Mouse (Mus musculus): ENCODE data around the gene Lmln. TPM values are rescaled to one million over a fixed set of nuclear protein-coding genes. Genes with fewer than 3 reads are reported as not detected.
"Not testable (repeated sequence)": the region's sequence is repeated elsewhere in the genome, so short reads cannot be mapped to it uniquely, and the experiment has no call there.

The Lmln gene
- total RNA-seq, 2 experiments from 2014 or later, result 7.9 to 23.7 TPM

DNA sequence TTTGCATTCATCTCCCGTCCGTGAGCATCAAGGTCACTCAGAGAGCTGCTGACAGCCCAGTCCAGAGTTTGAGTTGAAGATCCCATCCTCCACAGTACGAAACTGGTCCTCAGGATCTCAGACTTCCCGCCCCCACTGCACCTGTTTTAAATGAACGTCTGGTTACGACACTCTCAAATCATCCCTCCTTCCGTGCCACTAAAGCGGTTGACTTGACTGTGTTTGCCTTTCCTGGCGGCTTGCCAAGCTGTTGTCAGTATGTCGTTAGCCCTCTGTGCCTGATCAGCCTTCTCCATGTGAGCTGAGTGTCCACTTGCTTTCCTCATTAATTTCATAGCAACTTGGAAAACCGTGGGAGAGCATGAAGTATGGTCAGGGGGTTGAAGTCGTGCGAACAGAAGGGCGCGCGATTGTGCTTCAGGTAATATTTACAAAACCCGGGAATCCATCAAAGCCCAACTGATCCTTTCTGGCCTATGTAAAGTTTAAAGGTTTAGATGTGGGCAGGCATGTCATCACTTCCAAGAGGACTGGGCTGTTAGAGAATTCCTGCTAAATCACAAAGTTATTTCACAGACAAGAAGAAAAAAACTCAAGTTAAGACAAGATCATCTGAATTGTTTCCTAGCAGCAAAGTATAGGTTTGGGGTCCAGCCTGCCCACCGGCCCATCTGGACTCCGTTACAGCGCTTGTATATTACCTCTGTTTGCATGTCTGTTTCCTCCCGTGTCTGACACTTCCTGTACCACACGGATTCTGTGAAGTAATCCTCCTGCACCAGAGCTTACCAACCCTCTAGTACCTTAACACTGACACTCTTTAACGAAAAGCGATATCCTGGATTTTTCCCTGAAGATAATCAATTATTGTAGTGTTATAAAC lies 61.9 kb downstream of the Lmln start:
- DNase-seq (ENCODE audit: low spot score in 2 of 2), result peak; percentile 37 to 52

GRCm38 (mm10) chr16:33127052-33127451 lies 64.7 kb downstream of the Lmln start:
- DNase-seq (ENCODE audit: low spot score in 2 of 2), result no peak

- DNase-seq (ENCODE audit: low spot score in 2 of 2), result peak in 1 of 2 experiments; percentile 45
Observed at GRCm38 (mm10) chr16:33130731-33131130, 68.4 kb downstream of the Lmln start.

- DNase-seq (ENCODE audit: low spot score in 2 of 2), result no peak
Observed at GRCm38 (mm10) chr16:33133186-33133585, 70.9 kb downstream of the Lmln start.

DNA sequence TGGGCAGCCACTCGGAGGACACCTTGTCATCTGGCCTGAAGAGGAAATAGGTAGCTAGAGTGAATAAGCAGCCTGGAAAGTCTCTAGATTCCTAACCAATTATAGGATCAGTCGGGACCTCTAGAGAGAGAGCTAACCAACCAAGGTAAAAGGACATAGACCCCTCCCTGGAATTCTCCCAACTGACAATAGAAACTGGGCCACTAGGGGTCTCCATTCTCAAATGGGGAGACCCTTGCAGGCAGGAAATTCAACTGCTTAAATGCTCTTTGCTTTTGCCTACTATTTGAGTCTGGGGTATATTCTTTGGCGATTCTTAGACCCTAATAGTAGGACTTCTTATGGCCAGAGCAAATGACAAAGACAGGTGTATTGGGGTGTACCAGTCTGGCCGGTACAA lies 72.8 kb downstream of the Lmln start:
- no peak for DNase-seq (ENCODE audit: low spot score in 2 of 2)

- not testable (repeated sequence) for DNase-seq (ENCODE audit: low spot score in 2 of 2)
Observed at GRCm38 (mm10) chr16:33139061-33139460, 76.7 kb downstream of the Lmln start.

DNA sequence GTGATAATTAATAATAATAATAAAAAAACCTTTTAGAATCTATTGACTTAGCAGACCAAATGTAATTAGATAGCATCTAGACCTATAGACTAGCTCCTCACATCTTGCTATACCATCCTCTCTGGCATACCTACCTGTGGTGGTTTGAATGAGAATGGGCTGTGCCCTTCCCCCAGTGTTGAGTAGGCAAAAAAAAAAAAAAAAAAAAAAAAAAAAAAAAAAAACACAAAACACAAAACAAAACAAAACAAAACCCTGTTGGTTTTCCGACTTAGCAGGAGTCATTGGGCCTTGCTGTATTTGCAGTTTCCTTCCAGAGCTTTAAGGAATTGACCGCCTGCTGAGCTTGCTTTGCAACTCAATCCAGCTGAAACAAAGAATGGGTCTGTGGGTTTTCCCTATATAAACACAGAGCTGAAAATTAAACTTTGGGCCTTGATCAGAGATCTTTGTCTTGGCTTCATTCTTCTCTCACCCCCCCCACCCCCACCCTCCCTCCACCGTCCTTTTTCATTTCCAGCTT lies 79.5 kb downstream of the Lmln start:
- DNase-seq (ENCODE audit: low spot score in 2 of 2), result no peak

DNA sequence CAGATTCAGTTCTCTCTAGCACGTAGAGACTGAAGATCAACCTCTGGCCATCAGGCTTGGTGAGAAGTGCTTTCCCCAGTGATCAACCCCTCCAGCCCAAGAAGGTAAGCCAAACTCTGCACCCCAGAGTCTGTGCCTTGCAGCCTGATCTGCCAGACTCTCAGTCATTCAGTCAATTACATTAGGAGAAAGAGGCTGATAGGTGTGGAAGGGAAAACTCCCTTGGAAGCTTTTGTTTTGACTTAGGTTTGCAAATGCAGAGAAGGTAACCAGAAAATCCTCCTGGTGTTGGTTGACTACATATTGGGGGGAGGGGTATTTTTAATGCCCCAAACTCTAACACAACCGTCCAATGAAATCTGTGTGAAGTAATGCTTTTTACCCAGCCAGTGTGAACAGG lies 81.1 kb downstream of the Lmln start:
- DNase-seq (ENCODE audit: low spot score in 2 of 2), result no peak

DNA sequence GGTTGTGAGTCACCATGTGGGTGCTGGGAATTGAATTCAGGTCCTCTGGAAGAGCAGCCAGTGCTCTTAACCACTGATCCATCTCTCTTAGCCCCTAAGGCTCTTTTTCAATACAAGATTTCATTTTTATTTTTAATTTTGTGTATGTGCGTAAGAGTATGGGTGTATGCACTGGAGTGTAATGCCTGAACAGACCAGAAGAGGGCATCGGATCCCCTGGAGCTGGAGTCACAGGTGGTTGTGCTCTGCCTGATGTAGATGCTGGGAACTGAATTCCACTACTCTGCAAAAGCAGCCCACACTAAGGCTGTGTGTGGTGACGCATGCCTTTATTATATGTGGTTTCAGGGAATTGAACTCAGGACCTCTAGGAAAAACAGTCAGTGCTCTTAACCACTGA lies 83.9 kb downstream of the Lmln start:
- no peak for DNase-seq (ENCODE audit: low spot score in 2 of 2)

DNA sequence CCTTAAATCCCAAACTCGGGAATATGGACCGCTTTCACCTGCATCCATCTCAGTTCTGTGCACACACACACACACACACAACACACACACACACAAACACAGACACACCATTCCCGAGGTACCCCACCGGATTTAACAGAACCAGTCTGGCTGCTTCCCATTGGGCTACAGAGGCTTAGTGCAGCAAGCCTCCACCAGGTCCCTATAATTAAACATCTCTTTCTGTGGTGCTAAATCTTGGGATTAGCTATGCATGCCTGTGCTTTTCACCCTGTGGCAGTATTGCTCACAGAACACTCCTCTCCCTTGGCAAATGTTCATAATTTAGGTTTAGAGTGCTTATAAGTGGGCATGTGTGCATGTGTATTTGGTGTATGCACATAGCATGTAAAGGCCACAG lies 85.8 kb downstream of the Lmln start:
- no peak for DNase-seq (ENCODE audit: low spot score in 2 of 2)

DNA sequence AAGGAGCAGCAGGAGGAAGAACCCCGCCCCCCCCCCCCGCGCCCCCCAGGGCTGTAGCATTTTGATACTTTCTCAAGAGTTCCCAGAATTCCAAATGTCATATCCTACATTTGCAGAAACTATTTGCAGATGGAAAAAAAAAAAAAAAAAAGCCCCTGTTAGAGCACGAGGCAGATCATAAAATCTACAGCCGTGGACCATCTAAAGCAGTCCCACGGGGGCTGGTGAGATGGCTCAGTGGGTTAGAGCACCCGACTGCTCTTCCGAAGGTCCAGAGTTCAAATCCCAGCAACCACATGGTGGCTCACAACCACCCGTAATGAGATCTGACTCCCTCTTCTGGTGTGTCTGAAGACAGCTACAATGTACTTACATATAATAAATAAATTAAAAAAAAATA lies 88.6 kb downstream of the Lmln start:
- not testable (repeated sequence) for DNase-seq (ENCODE audit: low spot score in 2 of 2)

DNA sequence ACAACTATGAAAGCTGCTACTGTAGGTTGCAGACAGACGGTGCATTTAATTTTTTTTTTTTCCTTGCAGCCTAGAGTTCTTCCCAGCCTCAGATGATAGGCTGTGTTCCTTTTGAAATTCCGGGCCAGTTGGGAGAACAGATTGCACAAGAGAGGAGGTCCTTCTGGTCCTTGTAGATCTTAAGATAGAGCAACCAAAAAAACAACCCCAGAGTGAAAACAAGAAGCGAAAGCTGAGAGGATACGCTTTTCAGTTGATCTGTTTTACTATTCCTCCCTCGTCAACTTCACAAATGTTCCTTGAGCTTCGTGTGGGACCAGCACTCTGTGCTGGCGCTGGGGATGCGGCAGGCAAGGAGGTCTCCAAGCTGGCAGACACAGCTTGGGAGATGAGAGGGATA lies 89.2 kb downstream of the Lmln start:
- no peak for DNase-seq (ENCODE audit: low spot score in 2 of 2)

DNA sequence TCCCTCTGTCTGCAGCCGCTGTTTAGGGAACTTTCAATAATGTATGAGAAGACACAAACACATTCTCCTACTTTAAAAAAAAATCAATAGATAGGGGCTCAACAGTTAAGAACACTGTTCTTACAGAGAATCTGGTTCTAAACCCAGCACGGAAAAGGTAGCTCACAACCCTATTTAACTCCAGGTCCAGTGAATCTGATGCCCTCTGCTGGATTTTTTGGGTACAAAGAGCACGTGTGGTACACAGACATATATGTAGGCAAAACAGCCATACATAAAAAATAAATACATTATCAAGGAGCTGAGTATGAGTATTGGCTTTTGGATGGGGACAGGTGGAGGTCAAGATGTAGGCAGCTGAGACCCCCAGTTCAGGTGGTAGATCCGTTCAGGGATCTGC lies 92.7 kb downstream of the Lmln start:
- DNase-seq (ENCODE audit: low spot score in 2 of 2), result peak in 1 of 2 experiments; percentile 40

- DNase-seq (ENCODE audit: low spot score in 2 of 2), result no peak
Observed at GRCm38 (mm10) chr16:33158006-33158405, 95.7 kb downstream of the Lmln start.

GRCm38 (mm10) chr16:33158590-33159071 lies 96.3 kb downstream of the Lmln start:
- DNase-seq (ENCODE audit: low spot score in 2 of 2), result no peak

- DNase-seq (ENCODE audit: low spot score in 2 of 2), result no peak
Observed at GRCm38 (mm10) chr16:33159363-33159762, 97.0 kb downstream of the Lmln start.

GRCm38 (mm10) chr16:33163330-33164090 lies 101.2 kb downstream of the Lmln start:
- DNase-seq (ENCODE audit: low spot score in 2 of 2), result peak; percentile 51 to 68

GRCm38 (mm10) chr16:33166284-33166683 lies 104.0 kb downstream of the Lmln start:
- peak in 1 of 2 experiments; percentile 43 for DNase-seq (ENCODE audit: low spot score in 2 of 2)

DNA sequence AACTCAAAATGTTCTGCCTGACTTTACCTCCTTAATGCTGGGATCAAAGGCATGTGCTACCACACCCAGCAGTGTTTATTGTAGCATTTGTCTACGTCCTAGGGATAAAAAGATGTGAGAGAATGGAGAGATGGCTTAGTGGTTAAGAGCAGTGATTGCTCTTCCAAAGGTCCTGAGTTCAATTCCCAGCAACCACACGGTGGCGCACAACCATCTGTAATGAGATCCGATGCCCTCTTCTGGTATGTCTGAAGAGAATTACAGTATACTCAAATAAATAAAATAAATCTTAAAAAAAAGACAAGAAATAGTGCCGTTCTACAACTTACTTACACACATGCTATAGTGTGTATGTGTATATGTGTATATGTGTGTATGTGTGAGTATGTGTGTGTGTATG lies 105.2 kb downstream of the Lmln start:
- no peak for DNase-seq (ENCODE audit: low spot score in 2 of 2)

DNA sequence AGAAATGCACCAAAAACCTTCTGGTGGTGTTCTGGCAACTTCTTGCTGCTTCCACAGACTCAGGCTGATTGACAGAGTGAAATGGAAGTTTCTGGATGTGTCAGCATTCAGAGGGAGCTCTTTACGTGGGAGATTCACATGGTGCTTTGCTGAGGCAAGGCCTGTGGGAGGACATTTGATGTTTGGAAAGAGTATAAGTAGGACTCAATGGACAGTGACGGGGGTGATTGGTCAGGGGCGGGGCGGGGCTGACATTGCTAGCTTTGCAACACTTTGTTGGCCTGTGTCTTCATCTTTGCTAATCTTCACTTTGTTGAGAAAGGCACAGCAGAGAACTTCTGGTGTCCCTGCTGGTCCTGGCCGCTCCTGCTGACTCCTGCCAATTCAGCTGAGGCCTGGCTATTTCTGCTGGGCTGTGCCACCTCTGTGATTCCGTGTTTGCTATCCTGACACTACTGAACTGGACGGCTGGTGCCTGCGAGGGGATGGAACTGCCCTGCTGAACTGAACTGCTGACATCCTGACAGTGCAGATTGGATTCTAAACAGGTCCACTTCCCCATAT lies 107.2 kb downstream of the Lmln start:
- no peak for DNase-seq (ENCODE audit: low spot score in 2 of 2)
